Mouse (Mus musculus) CD8-positive naive resting alpha-beta T cell, adult 57 days (primary cell): ENCODE results near the gene Tusc2. TPM values are rescaled to one million over a fixed set of nuclear protein-coding genes. Genes with fewer than 3 reads are reported as not detected.

Experiments used
- total RNA-seq: library from RNA; stranded (reverse); gene quantifications from one replicate; pipeline ENCODE4 v1.2.4, GENCODE M21; 2023

Tusc2 gene
- 16.1 TPM for total RNA-seq

GRCm38 (mm10) chr9:107563029-107563581 is at the start of gene Tusc2:
Tusc2 (plus strand) TSS chr9:107563255.

GRCm38 (mm10) chr9:107533791-107534407 is 29.2 kb upstream of the Tusc2 start, which contains the start of gene Tmem115:
Tmem115 (plus strand) TSS chr9:107533945.

GRCm38 (mm10) chr9:107541474-107542351 is 21.3 kb upstream of the Tusc2 start, which contains the start of the genes Cyb561d2 and Nprl2:
Cyb561d2 (minus strand) TSS chr9:107542193.
Nprl2 (plus strand) TSS chr9:107542226.

GRCm38 (mm10) chr9:107547026-107547425 is 16.0 kb upstream of the Tusc2 start, which contains the start of gene Zmynd10:
Zmynd10 (plus strand) TSS chr9:107547298.

GRCm38 (mm10) chr9:107551117-107551889 is 11.8 kb upstream of the Tusc2 start, which contains the start of gene Rassf1:
Rassf1 (plus strand) TSS chr9:107551555.

GRCm38 (mm10) chr9:107567702-107568319 is 4.8 kb downstream of the Tusc2 start, which contains the start of gene Hyal2:
Hyal2 (plus strand) TSS chr9:107567945.

GRCm38 (mm10) chr9:107576357-107577107 is 13.5 kb downstream of the Tusc2 start, which contains the start of gene Hyal1:
Hyal1 (plus strand) TSS chr9:107576927.

GRCm38 (mm10) chr9:107578587-107578986 is 15.5 kb downstream of the Tusc2 start, which contains the start of gene Naa80:
Naa80 (plus strand) TSS chr9:107578887.

GRCm38 (mm10) chr9:107580501-107581317 is 17.7 kb downstream of the Tusc2 start, which contains the start of gene Hyal3:
Hyal3 (plus strand) TSS chr9:107580818.

GRCm38 (mm10) chr9:107586974-107587832 is 24.1 kb downstream of the Tusc2 start, which contains the start of gene Ifrd2:
Ifrd2 (plus strand) TSS chr9:107587642.

GRCm38 (mm10) chr9:107608741-107609432 is 45.8 kb downstream of the Tusc2 start, which contains the start of gene Sema3b:
Sema3b (minus strand) TSS chr9:107609229.

Other genes starting within 250 kb of the Tusc2 start
- 10.6 TPM for gene Hemk1, start 224.9 kb upstream of the Tusc2 start, total RNA-seq
- 0.18 TPM for gene 6430571L13Rik, start 222.7 kb upstream of the Tusc2 start, total RNA-seq
- 2.9 TPM for gene Cacna2d2, start 163.6 kb upstream of the Tusc2 start, total RNA-seq
- 29.4 TPM for gene Tmem115, start 29.3 kb upstream of the Tusc2 start, total RNA-seq
- gene Cyb561d2, start 21.1 kb upstream of the Tusc2 start, total RNA-seq = 15.3 TPM
- gene Nprl2, start 21.0 kb upstream of the Tusc2 start, total RNA-seq = 23.7 TPM
- gene Zmynd10, start 16.0 kb upstream of the Tusc2 start, total RNA-seq = 1.8 TPM
- 65.1 TPM for gene Rassf1, start 11.7 kb upstream of the Tusc2 start, total RNA-seq
- 7.9 TPM for gene Hyal2, start 4.7 kb downstream of the Tusc2 start, total RNA-seq
- 1.5 TPM for gene Hyal1, start 13.7 kb downstream of the Tusc2 start, total RNA-seq
- 11.5 TPM for gene Naa80, start 15.6 kb downstream of the Tusc2 start, total RNA-seq
- 1.8 TPM for gene Hyal3, start 17.6 kb downstream of the Tusc2 start, total RNA-seq
- 27.3 TPM for gene Ifrd2, start 24.4 kb downstream of the Tusc2 start, total RNA-seq
- gene Sema3b, start 46.0 kb downstream of the Tusc2 start, total RNA-seq = not detected
- 447 TPM for gene Gnai2, start 72.1 kb downstream of the Tusc2 start, total RNA-seq
- gene Slc38a3, start 106.3 kb downstream of the Tusc2 start, total RNA-seq = not detected
- gene Gnat1, start 116.5 kb downstream of the Tusc2 start, total RNA-seq = 1.3 TPM
- gene Sema3f, start 147.2 kb downstream of the Tusc2 start, total RNA-seq = 0.86 TPM
- gene Rbm5, start 207.7 kb downstream of the Tusc2 start, total RNA-seq = 256 TPM